Mouse (Mus musculus) adipose tissue, adult 10 weeks (tissue): ENCODE results near the gene Cxcl17. TPM values are rescaled to one million over a fixed set of nuclear protein-coding genes. Genes with fewer than 3 reads are reported as not detected.

ENCODE experiments used
- polyA plus RNA-seq: library from polyadenylated mRNA; stranded (reverse); fragments of 350-450 nt; fragmentation: Illumina TruSeq; extraction: RNeasy Lipid Tissue Mini Kit (QIAGEN cat#74804); gene quantifications from one replicate; pipeline ENCODE4 v1.2.3, GENCODE M21; 2014; ENCODE audit warnings: low read depth, low replicate concordance

Gene Cxcl17
- polyA plus RNA-seq = not detected

GRCm38 (mm10) chr7:25412833-25413441, at the start of gene Cxcl17:
Cxcl17 (minus strand) TSS chr7:25412886.

GRCm38 (mm10) chr7:25398610-25399009, 14.1 kb downstream of the Cxcl17 start, which contains the start of gene Lipe:
Lipe (minus strand) TSS chr7:25398710.

GRCm38 (mm10) chr7:25369058-25369749, 43.5 kb downstream of the Cxcl17 start, which contains the start of gene Cnfn:
Cnfn (minus strand) TSS chr7:25369724.

Other genes starting within 250 kb of the Cxcl17 start
- gene Pou2f2, start 233.2 kb downstream of the Cxcl17 start, polyA plus RNA-seq = 1.4 TPM
- gene Dedd2, start 192.3 kb downstream of the Cxcl17 start, polyA plus RNA-seq = 15.0 TPM
- 7.4 TPM for gene Zfp526, start 191.5 kb downstream of the Cxcl17 start, polyA plus RNA-seq
- gene Gsk3a, start 175.0 kb downstream of the Cxcl17 start, polyA plus RNA-seq = 81.2 TPM
- gene Erf, start 162.1 kb downstream of the Cxcl17 start, polyA plus RNA-seq = 32.2 TPM
- 84.3 TPM for gene Cic, start 145.2 kb downstream of the Cxcl17 start, polyA plus RNA-seq
- gene Pafah1b3, start 114.9 kb downstream of the Cxcl17 start, polyA plus RNA-seq = 54.0 TPM
- 1.5 TPM for gene Prr19, start 111.5 kb downstream of the Cxcl17 start, polyA plus RNA-seq
- not detected for gene Tmem145, start 106.8 kb downstream of the Cxcl17 start, polyA plus RNA-seq
- 32.1 TPM for gene Megf8, start 95.7 kb downstream of the Cxcl17 start, polyA plus RNA-seq
- not detected for gene Cnfn, start 43.2 kb downstream of the Cxcl17 start, polyA plus RNA-seq
- gene Lipe, start 14.2 kb downstream of the Cxcl17 start, polyA plus RNA-seq = 468 TPM
- gene Ceacam1, start 64.7 kb upstream of the Cxcl17 start, polyA plus RNA-seq = 10.2 TPM
- gene Ceacam2, start 127.0 kb upstream of the Cxcl17 start, polyA plus RNA-seq = 1.3 TPM
- gene Erich4, start 203.0 kb upstream of the Cxcl17 start, polyA plus RNA-seq = 2.2 TPM
- gene Dmac2, start 206.5 kb upstream of the Cxcl17 start, polyA plus RNA-seq = 31.3 TPM
- 6.2 TPM for gene B3gnt8, start 213.8 kb upstream of the Cxcl17 start, polyA plus RNA-seq
- gene Bckdha, start 246.1 kb upstream of the Cxcl17 start, polyA plus RNA-seq = 101 TPM
- 43.5 TPM for gene Exosc5, start 246.3 kb upstream of the Cxcl17 start, polyA plus RNA-seq